Mouse (Mus musculus) liver, adult (tissue): ENCODE data around the gene Iqcd.
A peak's percentile ranks its signal among the peaks of the same experiment; 100 is the strongest.

Source experiments
- GATA4 ChIP-seq: IDR thresholded peaks from 2 replicates; pipeline ENCODE4 v1.6.1; 2014; ENCODE audit warnings: mild to moderate bottlenecking, low read length; ENCODE audit not compliant: insufficient replicate concordance

Iqcd gene

DNA sequence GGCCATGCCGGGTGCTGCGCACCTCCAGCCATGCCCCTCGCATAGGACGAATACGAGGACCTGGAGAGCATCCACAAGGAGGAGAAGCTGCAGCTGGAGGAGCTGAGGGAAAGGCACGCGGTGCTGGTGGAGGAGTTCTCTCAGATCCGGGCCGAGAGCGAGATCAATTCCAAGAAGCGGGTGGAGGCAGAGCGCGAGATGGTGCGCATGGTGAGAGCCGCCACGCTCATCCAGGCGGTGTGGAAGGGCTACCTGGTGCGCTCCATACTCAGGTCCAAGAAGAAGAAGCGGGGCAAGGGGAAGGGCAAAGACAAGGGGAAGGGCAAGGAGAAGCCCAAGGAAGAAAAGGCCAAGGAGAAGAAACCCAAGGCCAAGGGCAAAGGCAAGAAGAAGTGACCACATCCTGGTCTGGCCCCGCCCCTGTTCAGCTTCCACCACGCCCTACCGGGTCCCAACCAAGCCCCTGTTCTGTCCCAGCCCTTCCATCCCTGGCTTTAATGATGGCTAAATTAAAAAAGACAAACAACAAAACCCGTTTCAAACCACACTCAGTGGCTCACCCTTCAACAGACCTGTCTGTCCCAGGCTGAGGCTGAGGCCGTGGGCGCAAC, 17.9 kb downstream of the Iqcd start:
- no peak for TF ChIP-seq GATA4

GRCm38 (mm10) chr5:120607335-120607734, 18.5 kb downstream of the Iqcd start:
- TF ChIP-seq GATA4: no peak

GRCm38 (mm10) chr5:120609246-120609775, 20.5 kb downstream of the Iqcd start:
- TF ChIP-seq GATA4: no peak

DNA sequence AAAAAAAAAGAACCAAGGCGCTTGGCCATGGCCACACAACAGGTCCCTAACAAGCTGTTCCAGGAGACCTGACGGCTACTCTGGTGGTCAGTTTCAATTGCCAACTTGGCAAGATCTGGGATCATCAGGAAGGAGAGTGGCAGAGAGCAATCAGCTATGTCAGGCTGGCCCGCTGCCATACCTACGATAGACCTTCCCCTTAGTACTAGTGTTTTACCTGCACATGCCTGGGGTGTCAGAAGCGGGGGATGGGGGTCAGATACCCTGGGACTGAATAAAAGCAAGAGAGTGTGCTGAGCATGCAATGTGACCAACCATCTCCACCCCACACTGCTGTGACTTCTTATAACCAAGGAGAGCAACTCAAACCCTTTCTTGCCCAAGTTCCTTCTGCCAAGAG, 22.1 kb downstream of the Iqcd start:
- no peak for TF ChIP-seq GATA4

DNA sequence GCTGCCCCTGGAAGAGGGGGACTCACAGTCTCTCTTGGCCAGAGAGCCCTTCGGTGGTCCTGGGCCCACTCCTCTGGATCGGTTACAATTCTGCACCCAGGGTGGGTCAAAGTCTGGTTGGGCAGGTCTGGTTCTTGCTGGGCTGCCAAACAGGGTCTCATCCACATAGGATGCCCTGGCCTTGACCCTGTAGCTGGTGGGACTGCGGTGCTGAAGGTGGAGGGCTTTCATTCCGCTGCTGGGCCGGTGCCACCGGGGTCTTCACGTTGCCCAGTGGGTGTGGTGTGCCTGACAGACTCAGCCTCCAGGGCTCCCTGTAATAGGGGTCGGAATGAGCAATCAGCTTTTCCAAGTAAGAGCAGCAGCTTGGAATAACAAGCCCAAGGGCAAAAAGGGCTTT, 22.6 kb downstream of the Iqcd start:
- no peak for TF ChIP-seq GATA4

GRCm38 (mm10) chr5:120612442-120612821, 23.6 kb downstream of the Iqcd start, which contains the start of the genes Rita1 and Ddx54:
TSS of gene Rita1 (minus strand) at chr5:120612589.
TSS of gene Ddx54 (plus strand) at chr5:120612739.
- TF ChIP-seq GATA4: no peak

DNA sequence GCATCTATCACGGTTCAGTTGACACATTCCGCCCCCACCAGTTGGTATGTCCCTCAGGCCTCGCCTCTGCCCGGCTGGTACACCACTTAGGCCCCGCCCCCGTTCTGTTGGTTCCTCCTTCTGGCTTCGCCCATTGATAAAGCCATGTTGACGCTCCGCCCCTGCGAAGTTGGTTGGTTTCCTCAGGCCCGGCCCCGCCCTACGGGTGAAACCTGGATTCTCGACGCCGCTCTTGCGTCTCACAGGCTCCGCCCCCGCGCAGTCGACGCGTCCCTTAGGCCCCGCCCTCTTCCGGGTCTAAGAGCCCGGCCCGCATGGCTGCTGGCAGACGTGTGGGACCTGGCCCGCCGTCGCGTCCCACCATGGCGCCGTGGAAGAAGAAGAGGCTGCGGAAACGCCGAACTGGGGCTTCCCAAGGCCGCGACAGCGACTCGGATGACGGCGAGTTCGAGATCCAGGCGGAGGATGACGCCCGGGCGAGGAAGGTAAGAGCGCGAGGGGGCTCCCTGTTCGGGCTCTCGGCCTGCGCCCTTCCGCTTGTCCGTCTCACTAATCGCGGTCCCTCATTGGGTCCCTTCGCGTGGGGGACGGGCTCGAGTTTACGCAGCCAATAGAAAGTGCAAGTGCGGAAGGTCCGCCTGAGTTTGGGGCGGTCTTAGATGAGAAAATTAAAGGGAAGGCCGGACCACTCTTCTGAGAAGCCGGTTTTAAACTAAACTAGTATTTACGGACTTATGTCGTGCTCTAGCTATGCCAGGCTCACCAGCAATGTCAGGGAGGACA, 24.2 kb downstream of the Iqcd start:
- peak; percentile 43; the same call in 1 of the 2 replicates for TF ChIP-seq GATA4

DNA sequence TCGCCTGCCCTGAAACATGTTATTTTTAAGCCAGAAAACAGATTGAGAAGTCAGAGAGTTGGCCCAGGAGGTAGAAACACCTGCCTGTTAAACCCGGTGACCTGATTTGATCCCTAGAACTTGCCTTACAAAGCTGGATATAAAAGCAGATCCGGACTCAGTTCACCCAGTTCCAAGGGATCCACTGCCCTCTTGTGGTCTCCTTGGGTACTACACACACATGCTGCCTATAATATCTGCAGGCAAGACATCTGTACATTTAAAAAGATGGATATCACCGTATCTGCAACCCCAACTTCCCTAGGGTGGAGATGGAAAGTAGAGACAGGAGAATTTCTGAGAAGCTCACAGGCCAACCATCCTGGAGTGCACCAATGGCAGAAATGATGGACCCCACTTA, 27.1 kb downstream of the Iqcd start:
- no peak for TF ChIP-seq GATA4

GRCm38 (mm10) chr5:120618778-120619177, 30.0 kb downstream of the Iqcd start:
- no peak for TF ChIP-seq GATA4

DNA sequence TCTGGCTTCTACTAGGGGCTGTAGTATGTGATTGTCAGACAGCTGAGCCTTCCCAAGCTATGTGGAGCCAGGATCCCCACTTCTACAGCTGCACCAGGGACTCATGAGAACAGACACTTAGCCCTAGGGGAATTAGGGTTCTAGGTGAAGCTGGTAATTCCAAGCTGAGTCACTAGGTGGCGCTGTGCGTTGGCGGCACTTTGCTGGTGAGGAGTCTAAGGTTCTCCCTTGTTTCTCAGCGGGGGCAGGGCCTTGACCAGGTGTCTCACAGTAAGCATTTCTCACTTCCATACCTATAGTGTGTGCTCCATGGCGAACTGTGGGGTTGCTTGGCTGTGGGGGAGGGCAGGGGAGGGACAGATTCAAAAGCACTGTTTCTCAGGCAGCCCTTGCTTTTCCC, 30.4 kb downstream of the Iqcd start:
- TF ChIP-seq GATA4: no peak

DNA sequence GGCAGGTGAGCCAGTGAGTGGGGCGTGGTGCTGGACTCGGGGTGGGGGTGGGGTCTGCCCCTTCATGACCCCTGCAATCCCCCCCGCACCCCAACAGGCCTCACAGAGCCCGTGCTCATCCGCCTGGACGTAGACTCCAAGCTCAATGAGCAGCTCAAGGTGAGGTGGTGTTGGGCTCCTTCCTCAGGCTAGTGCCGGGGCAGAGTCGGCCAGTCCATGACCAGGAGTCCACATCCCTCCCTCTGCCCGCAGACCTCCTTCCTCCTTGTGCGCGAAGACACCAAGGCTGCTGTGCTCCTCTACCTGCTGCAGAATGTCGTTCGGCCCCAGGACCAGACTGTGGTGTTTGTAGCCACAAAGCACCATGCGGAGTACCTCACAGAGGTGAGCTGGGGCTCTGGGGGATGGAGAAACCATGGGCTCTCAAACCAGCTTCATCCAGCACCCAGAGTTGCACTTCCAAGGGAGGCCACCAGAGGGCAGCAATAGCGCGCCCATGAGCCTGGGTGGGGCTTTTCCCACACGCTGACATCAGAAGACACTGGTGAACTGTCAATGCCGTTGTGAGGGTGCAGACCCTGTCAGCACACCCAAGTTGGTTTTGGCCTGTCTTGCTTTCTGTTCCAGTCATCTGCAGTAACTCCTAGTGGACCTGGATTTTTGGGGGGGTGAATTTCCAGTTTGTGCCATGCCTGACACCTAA, 31.7 kb downstream of the Iqcd start:
- TF ChIP-seq GATA4: no peak

- TF ChIP-seq GATA4: no peak
Observed at GRCm38 (mm10) chr5:120621078-120621765, 32.4 kb downstream of the Iqcd start.

- TF ChIP-seq GATA4: no peak
Observed at GRCm38 (mm10) chr5:120621846-120622197, 33.0 kb downstream of the Iqcd start.

DNA sequence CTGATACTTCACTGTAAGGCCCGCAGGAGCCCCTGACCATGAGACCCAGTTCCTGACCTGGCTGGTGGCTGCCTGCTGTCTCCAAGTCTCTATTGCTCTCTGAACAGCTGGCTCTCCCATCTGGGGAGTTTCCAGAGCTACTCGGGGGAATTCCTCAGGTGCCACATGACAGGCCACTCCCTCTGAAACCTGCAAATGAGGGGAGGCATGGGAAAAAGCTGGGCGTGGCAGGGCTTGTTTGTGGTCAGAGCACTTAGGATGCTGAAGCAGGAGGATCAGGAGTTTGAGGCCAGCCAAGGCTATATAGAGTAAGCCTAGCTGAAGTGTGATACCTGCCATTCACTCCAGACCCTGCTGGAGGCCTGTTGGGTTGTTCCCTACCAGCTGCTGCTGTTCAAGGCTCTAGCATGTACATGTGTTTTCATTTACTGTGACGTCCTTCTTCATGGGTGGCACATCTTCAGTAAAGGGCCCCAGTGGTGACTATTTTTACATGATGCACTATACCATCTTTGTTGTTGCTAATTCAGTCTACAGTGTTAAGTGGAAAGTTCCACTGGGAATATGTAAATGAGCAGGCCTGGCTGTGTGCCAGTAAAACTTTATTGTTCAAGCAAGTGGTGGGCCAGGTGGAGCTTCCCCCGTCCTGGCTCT, 33.5 kb downstream of the Iqcd start:
- no peak for TF ChIP-seq GATA4

DNA sequence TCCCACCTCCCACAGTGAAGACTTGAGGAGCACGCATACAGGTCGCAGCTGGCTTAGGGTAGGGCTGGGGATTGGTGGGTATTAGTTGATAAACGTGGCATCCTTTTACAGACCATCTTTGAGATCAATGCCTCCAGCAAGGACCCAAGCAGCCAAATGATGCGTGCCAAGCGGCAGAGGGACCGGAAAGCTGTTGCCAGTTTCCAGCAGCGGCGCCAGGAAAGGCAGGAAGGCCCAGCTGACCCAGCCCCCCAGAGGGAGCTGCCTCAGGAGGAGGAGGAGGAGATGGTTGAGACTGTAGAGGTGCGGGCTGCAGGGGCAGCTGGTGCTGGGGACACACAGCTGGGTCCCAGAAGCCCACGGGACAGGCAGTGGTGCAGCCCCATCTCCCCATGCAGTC, 35.6 kb downstream of the Iqcd start:
- no peak for TF ChIP-seq GATA4
